Mouse (Mus musculus): ENCODE results near the gene Prlr.

DNA sequence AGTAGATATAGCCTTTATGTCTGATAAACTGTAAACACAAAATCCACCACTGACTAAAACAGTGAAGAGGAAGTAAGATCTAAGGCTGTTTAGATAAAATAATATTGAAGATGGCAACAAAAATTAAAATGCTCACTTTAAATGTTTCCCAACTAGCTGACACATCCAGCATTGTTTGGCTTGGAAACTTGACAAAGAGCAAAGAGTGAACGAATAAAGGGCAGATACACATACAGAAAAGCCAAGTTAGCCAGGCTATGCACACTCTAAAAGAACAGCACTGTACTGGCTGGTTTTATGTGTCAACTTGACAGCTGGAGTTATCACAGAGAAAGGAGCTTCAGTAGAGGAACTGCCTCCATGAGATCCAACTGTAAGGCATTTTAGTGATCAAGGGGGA is 121.0 kb downstream of the Prlr start:
- TF ChIP-seq EP300 (IDR thresholded peaks at IDR 0.05; ENCODE audit: low read depth) (no peak), CTCF (IDR thresholded peaks at IDR 0.05; ENCODE audit: low read depth) (no peak)

All from liver, postnatal 0 days (tissue).